11 mouse cellular contexts compared by ENCODE assay signal in genomic region chr16:44666431-44666997, GRCm38 (mm10). TPM values are rescaled to one million over a fixed set of nuclear protein-coding genes. Genes with fewer than 3 reads are reported as not detected.
DNase-seq lines count a peak whose midpoint lies in the region; ATAC-seq lines count a peak whose summit lies in the region.
"Had no signal": no experiment of that assay in that cellular context is flagged by ENCODE, and none has a peak within 500 bp of the region (broad histone marks: within the 10 kb centered on the region; RNA-seq: fewer than 3 reads in every experiment).

No protein-coding gene starts in this region.

- peak overlapping the region; percentile 35; the same call in 1 of the 2 replicates for H3K27ac ChIP-seq in embryonic facial prominence, embryonic 15.5 days (replicated peaks)
- H3K27ac ChIP-seq in intestine, embryonic 14.5 days (ENCODE audit: low read depth) = peak overlapping the region; percentile 54; the same call in 1 of the 2 replicates
- no peak overlapping the region for H3K27ac ChIP-seq in midbrain, embryonic 16.5 days (ENCODE audit: low read length)
- H3K27ac ChIP-seq: gastrocnemius, adult 2 months had no signal

- peaks cover 14% of the 10 kb centered on the region for H3K4me1 ChIP-seq in embryonic facial prominence, embryonic 15.5 days
- H3K4me1 ChIP-seq in intestine, embryonic 14.5 days (replicated peaks; ENCODE audit: control insufficient read depth, insufficient read depth, low read length) = peaks cover 16% of the 10 kb centered on the region; the same call in 1 of the 2 replicates
- no peaks in the 10 kb centered on the region; the same call in 1 of the 2 replicates for H3K4me1 ChIP-seq in midbrain, embryonic 16.5 days (ENCODE audit: control insufficient read depth, insufficient read depth, low read length)

- H3K9ac ChIP-seq in embryonic facial prominence, embryonic 15.5 days = no peak overlapping the region
- H3K9ac ChIP-seq in intestine, embryonic 14.5 days (ENCODE audit: low read length) = no peak overlapping the region
- no peak overlapping the region for H3K9ac ChIP-seq in midbrain, embryonic 16.5 days (ENCODE audit: low read depth, low read length)

- H3K9me3 ChIP-seq in embryonic facial prominence, embryonic 15.5 days (replicated peaks) = no peaks in the 10 kb centered on the region
- no peaks in the 10 kb centered on the region for H3K9me3 ChIP-seq in intestine, embryonic 14.5 days (ENCODE audit: control insufficient read depth, low read length)
- no peaks in the 10 kb centered on the region for H3K9me3 ChIP-seq in midbrain, embryonic 16.5 days (replicated peaks; ENCODE audit: control insufficient read depth, low read length, poor library complexity, severe bottlenecking)

- H3K36me3 ChIP-seq in embryonic facial prominence, embryonic 15.5 days = no peaks in the 10 kb centered on the region
- no peaks in the 10 kb centered on the region for H3K36me3 ChIP-seq in intestine, embryonic 14.5 days (ENCODE audit: control insufficient read depth, insufficient read depth, low read length)
- H3K36me3 ChIP-seq in midbrain, embryonic 16.5 days (ENCODE audit: control insufficient read depth, insufficient read depth, low read length) = no peaks in the 10 kb centered on the region

- no peaks in the 10 kb centered on the region for H3K27me3 ChIP-seq in embryonic facial prominence, embryonic 15.5 days
- no peaks in the 10 kb centered on the region for H3K27me3 ChIP-seq in intestine, embryonic 14.5 days (replicated peaks; ENCODE audit: control insufficient read depth, insufficient read depth, low read length)
- H3K27me3 ChIP-seq in midbrain, embryonic 16.5 days (ENCODE audit: control insufficient read depth, insufficient read depth, low read depth, low read length) = no peaks in the 10 kb centered on the region

- ATAC-seq in embryonic facial prominence, embryonic 15.5 days (ENCODE audit: insufficient number of reproducible peaks, low FRiP score, low TSS enrichment, low read depth) = peak; percentile 68
- ATAC-seq in intestine, embryonic 14.5 days (replicated peaks; ENCODE audit: low FRiP score, low TSS enrichment, low read depth) = peak; percentile 91
- peak; percentile 46; the same call in 1 of the 2 replicates for ATAC-seq in midbrain, embryonic 16.5 days
- ATAC-seq in activated CD4-positive, CD25-positive, alpha-beta regulatory T cell, adult 4 months = no peak

- H3K4me3 ChIP-seq in embryonic facial prominence, embryonic 15.5 days (replicated peaks) = no peak overlapping the region
- no peak overlapping the region for H3K4me3 ChIP-seq in intestine, embryonic 14.5 days (ENCODE audit: low read depth, low read length)
- no peak overlapping the region for H3K4me3 ChIP-seq in midbrain, embryonic 16.5 days (ENCODE audit: low read depth, low read length)
- H3K4me3 ChIP-seq: gastrocnemius, adult 2 months had no signal

- H3K4me2 ChIP-seq in embryonic facial prominence, embryonic 15.5 days (replicated peaks) = no peak overlapping the region
- no peak overlapping the region for H3K4me2 ChIP-seq in intestine, embryonic 14.5 days (ENCODE audit: low read length)
- H3K4me2 ChIP-seq in midbrain, embryonic 16.5 days (ENCODE audit: low read length) = no peak overlapping the region

- peak; percentile 59 for DNase-seq in embryo, embryonic 11 days
- DNase-seq in embryo, embryonic 10.5 days (ENCODE audit: low spot score) = no peak
- DNase-seq in intestine, embryonic 14.5 days (ENCODE audit: low spot score) = peak; percentile 60
- no peak for DNase-seq in layer of hippocampus, postnatal 25 days (ENCODE audit: extremely low spot score in 1 of 2, low spot score in 1 of 2)
- DNase-seq in lung, postnatal 4 days = no peak
- DNase-seq: cerebellum, adult 8-10 months; gastrocnemius, adult 2 months; lung, adult 18-20 months had no signal

- WGBS in embryonic facial prominence, embryonic 15.5 days = 32% methylated on average over 7 of the region's 7 CpGs
- WGBS in intestine, embryonic 14.5 days = 15% methylated on average over 7 of the region's 7 CpGs
- 53% methylated on average over 7 of the region's 7 CpGs for WGBS in midbrain, embryonic 16.5 days

RNA-seq across cellular contexts. Expression of gene Nepro, which starts 57.6 kb away (rescaled TPM):
- polyA plus RNA-seq in embryonic facial prominence, embryonic 15.5 days (2015; fragmentation: Nextera tagmentation; extraction: Ambion mirVana) = 7.3 and 7.9 TPM in 2 replicates
- polyA plus RNA-seq in intestine, embryonic 14.5 days (2014; fragmentation: Nextera tagmentation; extraction: Ambion mirVana) = 11.3 and 12.8 TPM in 2 replicates
- 3.2 and 4.5 TPM in 2 replicates for polyA plus RNA-seq in midbrain, embryonic 16.5 days (2015; fragmentation: Nextera tagmentation; extraction: Ambion mirVana)
- total RNA-seq in layer of hippocampus, postnatal 25 days (2021) = 1 to 10 TPM; 4.1 to 4.9 TPM
- polyA plus RNA-seq in activated CD4-positive, CD25-positive, alpha-beta regulatory T cell, adult 4 months (2017; shearing (Covaris generic)) = 1 to 10 TPM; 5.7 to 5.8 TPM

Comparison
In these comparisons a context has a peak if more than half of its experiments do, and no peak if none do; other contexts are left out.
1. DNase-seq: peak in embryo, embryonic 11 days (single experiment) and intestine, embryonic 14.5 days (single experiment); none in embryo, embryonic 10.5 days (single experiment), layer of hippocampus, postnatal 25 days (0 of 2) and lung, postnatal 4 days (0 of 2).